Mouse (Mus musculus) G1E (cell line): ENCODE data around the gene Bcap31. TPM values are rescaled to one million over a fixed set of nuclear protein-coding genes. Genes with fewer than 3 reads are reported as not detected.

Experiments used
- ATAC-seq: 2 replicates; pipeline ENCODE4 v1.8.0; 2016; ENCODE audit warnings: mild to moderate bottlenecking; ENCODE audit not compliant: insufficient number of reproducible peaks, poor library complexity, low FRiP score, severe bottlenecking; ENCODE audit errors: extremely low read depth
- DNase-seq: peaks from one replicate; pipeline ENCODE4 v3.0.0; 2012; ENCODE audit warnings: low spot score
- H3K27me3 ChIP-seq: 2 replicates; pipeline ENCODE4 v1.6.1; 2012; ENCODE audit warnings: mild to moderate bottlenecking, low read length, inconsistent platforms; ENCODE audit not compliant: insufficient read depth
- H3K36me3 ChIP-seq: replicated peaks from 2 replicates; pipeline ENCODE3; 2012; ENCODE audit warnings: mild to moderate bottlenecking, inconsistent platforms
- H3K4me1 ChIP-seq: 2 replicates; pipeline ENCODE4 v1.6.1; 2012; ENCODE audit warnings: low read depth, low read length, inconsistent platforms, mixed read lengths; ENCODE audit not compliant: insufficient read depth
- H3K4me3 ChIP-seq: 2 replicates; pipeline ENCODE4 v1.5.1; 2012; ENCODE audit warnings: low read depth, mild to moderate bottlenecking, inconsistent platforms, low read length, moderate library complexity, mixed read lengths
- H3K9me3 ChIP-seq: replicated peaks from 2 replicates; pipeline ENCODE4 v1.6.1; 2012; ENCODE audit warnings: inconsistent platforms
- CTCF ChIP-seq: IDR thresholded peaks from 2 replicates; pipeline ENCODE4 v1.5.1; 2012; ENCODE audit warnings: low read depth, low read length, inconsistent platforms, mixed read lengths
- GATA1 ChIP-seq: IDR thresholded peaks from 2 replicates; pipeline ENCODE4 v1.6.1; 2012; ENCODE audit warnings: borderline replicate concordance, low read length, inconsistent platforms, mixed read lengths
- GATA2 ChIP-seq: IDR thresholded peaks from 2 replicates; pipeline ENCODE4 v1.6.1; 2012; ENCODE audit warnings: low read depth, low read length, inconsistent platforms, borderline replicate concordance
- POLR2AphosphoS5 ChIP-seq: IDR thresholded peaks from 2 replicates; pipeline ENCODE4 v1.6.1; 2012; ENCODE audit warnings: low read depth, low read length, inconsistent platforms; ENCODE audit not compliant: insufficient replicate concordance
- TAL1 ChIP-seq: conservative IDR thresholded peaks from 2 replicates; pipeline ENCODE4 v1.6.1; 2012; ENCODE audit warnings: low read depth, low read length, inconsistent platforms, mixed read lengths
- polyA plus RNA-seq: library from polyadenylated mRNA; stranded (reverse); fragments of >175 nt; gene quantifications from 2 replicates; pipeline ENCODE4 v1.2.3, GENCODE M21; 2012
- total RNA-seq, 2 experiments: library from RNA; stranded (forward) in 1 of 2; stranded (reverse) in 1 of 2; fragments of 200-1000 nt in 1 of 2; fragments of >200 nt in 1 of 2; fragmentation: Nextera tagmentation in 1 of 2; gene quantifications; 2 replicates each; pipeline ENCODE4 v1.2.3; 2014 to 2017

Gene Bcap31
- total and polyA plus RNA-seq, 3 experiments: 16.0 to 215 (median 98.4) TPM

DNA sequence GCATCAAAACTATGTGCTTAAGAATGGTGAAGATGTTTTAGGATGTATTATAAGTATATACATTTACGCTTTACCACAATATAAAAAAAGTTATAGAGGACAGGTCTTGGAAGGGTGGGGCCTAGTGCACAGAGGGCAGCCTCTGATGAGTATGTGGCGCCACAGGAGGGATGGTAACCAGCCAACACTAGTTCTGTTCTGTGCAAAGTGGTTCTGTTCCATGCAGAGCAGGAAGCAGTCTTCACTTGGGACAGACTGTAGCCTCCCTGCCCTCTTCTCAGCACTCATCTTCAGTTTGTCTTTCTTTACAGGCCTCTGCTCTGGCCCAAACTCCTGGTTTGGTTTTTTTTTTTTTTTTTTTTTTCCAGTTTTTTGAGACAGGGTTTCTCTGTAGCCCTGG, 31.8 kb downstream of the Bcap31 start:
- ATAC-seq: no peak
- H3K9me3 ChIP-seq: no peaks in the 10 kb centered on the region
- TF ChIP-seq GATA1 (no peak), CTCF (no peak), POLR2AphosphoS5 (no peak), TAL1 (no peak), GATA2 (no peak)
- DNase-seq: no peak
- no peaks in the 10 kb centered on the region for H3K4me1 ChIP-seq
- H3K4me3 ChIP-seq: no peak overlapping the region
- H3K27me3 ChIP-seq: no peaks in the 10 kb centered on the region
- peaks cover 97% of the 10 kb centered on the region for H3K36me3 ChIP-seq

DNA sequence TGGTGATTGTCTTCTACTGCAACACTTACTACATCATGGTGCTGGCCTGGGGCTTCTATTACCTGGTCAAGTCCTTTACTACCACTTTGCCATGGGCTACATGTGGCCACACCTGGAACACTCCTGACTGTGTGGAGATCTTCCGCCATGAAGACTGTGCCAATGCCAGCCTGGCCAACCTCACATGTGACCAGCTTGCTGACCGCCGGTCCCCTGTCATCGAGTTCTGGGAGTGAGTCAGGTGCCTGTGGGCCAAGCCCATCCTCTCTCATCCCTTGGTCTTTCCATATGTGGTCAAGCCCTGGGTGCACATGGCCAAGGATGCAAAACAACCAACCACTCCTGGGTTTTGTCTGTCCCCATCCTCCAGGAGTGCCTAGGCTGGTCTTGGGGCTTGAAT, 39.3 kb downstream of the Bcap31 start:
- peaks cover 16% of the 10 kb centered on the region for H3K4me1 ChIP-seq
- H3K27me3 ChIP-seq: peaks cover 13% of the 10 kb centered on the region; the same call in 1 of the 2 replicates
- DNase-seq (no peak), ATAC-seq (no peak)
- TF ChIP-seq CTCF (no peak), TAL1 (no peak), GATA1 (no peak), GATA2 (no peak), POLR2AphosphoS5 (no peak)
- H3K9me3 ChIP-seq: no peaks in the 10 kb centered on the region
- H3K4me3 ChIP-seq: no peak overlapping the region
- H3K36me3 ChIP-seq: peaks cover 39% of the 10 kb centered on the region

DNA sequence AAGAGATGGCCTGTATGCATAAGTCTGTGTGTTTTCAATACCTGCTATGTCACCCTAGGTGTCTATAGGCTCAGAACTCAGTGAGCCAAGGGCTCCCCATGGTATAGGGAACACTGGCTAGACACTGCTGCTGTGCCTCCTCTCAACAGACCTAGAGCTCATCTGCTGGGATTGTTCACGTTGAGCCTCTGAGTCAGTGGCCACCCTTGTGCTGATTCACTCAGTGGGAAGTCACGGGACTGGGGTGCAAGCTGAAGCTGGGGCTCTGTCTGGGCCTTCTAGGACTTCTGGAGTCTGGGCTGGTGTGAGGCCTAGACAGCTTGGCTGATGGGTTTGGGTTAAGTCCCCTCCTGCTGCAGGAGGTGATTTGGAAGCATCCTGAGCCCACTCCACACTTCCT, 40.7 kb downstream of the Bcap31 start:
- ATAC-seq: no peak; the same call in 1 of the 2 replicates
- DNase-seq: no peak
- Histone ChIP-seq H3K27me3 (peaks cover 13% of the 10 kb centered on the region; the same call in 1 of the 2 replicates), H3K4me3 (no peak overlapping the region), H3K9me3 (no peaks in the 10 kb centered on the region), H3K36me3 (peaks cover 26% of the 10 kb centered on the region), H3K4me1 (peaks cover 16% of the 10 kb centered on the region)
- TF ChIP-seq GATA2: no peak
- no peak for TF ChIP-seq CTCF
- no peak for TF ChIP-seq POLR2AphosphoS5
- TF ChIP-seq TAL1: no peak
- no peak for TF ChIP-seq GATA1

DNA sequence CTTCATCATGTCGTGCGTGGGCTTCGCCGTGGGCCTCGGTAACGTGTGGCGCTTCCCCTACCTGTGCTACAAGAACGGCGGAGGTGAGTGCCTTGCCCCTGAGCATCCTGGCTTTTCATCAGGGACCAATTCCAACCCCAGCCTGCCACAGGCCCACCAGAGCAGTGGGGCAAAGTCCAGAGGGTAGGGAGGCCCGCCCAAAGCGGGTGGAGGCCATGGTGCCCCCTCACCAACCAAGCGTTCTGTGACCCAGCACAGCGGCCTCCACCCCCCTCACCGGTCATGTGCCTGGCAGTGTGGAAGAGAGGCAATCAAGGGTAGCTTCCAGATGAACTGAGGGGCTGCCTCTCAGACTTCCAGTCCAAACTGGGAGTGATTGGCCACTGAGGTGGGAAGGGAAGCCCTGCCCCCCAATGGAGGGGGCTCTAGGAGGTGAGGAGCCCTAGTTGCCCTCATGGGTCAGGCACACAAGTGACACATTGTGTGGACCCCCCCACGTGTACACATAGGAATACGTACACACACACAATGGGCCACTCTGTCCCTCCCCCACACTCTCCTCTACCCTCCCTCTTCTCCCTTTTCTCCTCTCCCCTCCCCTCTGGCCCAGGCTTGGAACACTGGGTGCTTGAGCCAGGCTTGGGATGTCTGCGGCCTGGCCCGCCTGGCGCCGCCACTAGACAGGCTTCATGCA, 41.9 kb downstream of the Bcap31 start:
- Histone ChIP-seq H3K27me3 (peaks cover 13% of the 10 kb centered on the region; the same call in 1 of the 2 replicates), H3K9me3 (no peaks in the 10 kb centered on the region), H3K4me1 (peaks cover 16% of the 10 kb centered on the region), H3K36me3 (peaks cover 15% of the 10 kb centered on the region), H3K4me3 (peak overlapping the region; percentile 69; the same call in 1 of the 2 replicates)
- ATAC-seq (no peak), DNase-seq (no peak)
- TF ChIP-seq GATA1: no peak
- no peak for TF ChIP-seq POLR2AphosphoS5
- no peak for TF ChIP-seq GATA2
- TF ChIP-seq CTCF: no peak
- no peak for TF ChIP-seq TAL1

DNA sequence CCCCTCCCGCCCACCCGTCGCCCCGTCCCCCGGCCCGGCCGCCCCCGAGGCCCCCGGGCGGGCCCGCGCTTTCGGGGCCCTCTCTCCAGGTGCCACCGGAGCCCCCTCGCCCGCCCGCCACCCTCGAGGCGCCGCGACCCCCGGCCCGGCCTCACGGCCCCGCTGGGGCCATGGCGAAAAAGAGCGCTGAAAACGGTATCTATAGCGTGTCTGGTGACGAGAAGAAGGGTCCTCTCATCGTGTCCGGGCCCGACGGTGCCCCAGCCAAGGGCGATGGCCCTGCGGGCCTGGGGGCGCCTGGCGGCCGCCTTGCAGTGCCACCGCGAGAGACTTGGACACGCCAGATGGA, 42.4 kb downstream of the Bcap31 start:
- Histone ChIP-seq H3K4me3 (peak overlapping the region; percentile 69; the same call in 1 of the 2 replicates), H3K4me1 (peaks cover 16% of the 10 kb centered on the region), H3K36me3 (peaks cover 9% of the 10 kb centered on the region), H3K9me3 (no peaks in the 10 kb centered on the region), H3K27me3 (peaks cover 13% of the 10 kb centered on the region; the same call in 1 of the 2 replicates)
- ATAC-seq (no peak), DNase-seq (peak; percentile 18)
- TF ChIP-seq GATA1 (no peak), GATA2 (no peak), CTCF (no peak), TAL1 (no peak), POLR2AphosphoS5 (no peak)

DNA sequence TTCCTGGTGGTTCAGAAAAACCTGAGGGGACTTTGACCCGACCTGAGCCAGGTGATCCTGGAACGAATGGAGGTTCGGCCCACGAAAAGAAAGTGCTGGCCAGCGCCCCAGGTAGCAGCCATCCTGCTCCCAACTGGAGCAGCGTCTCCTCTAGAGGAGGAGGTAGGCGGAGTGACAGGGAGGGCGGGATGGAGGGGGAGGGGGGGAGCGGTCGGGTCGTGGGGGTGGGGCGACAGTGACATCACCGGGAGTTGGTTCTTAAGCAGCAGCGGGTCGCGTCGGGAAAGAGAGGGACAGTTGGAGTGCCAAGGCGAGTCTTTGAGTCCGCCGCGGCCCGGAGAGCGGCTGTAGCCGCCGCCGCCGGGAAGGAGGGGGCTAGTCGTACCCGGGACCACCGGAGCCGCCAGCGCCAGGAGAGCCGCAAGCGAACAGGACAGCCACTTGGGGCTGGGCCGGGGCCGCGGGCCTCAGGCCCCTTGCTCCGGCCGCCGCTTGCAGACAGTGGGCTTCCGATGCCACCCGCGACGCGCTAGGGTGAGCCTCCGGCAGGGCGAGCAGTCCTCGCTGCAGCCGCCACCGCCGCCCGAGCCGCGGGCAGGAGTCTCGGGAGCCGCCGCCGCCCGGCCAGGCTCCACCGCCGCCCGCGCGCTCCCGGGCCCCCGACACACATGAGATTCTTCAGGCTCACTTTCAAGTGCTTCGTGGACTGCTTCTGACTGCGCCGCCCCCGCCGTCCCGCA, 42.9 kb downstream of the Bcap31 start, which contains the start of gene Slc6a8:
Gene Slc6a8, plus strand, starts transcription at position 272 of the 740 bp plus-strand sequence.
- H3K36me3 ChIP-seq: peaks cover 7% of the 10 kb centered on the region
- TF ChIP-seq POLR2AphosphoS5: no peak
- TF ChIP-seq CTCF: no peak
- TF ChIP-seq GATA2: no peak
- no peak for TF ChIP-seq TAL1
- no peak for TF ChIP-seq GATA1
- H3K4me3 ChIP-seq: peak within 1 kb of the TSS; percentile 69
- ATAC-seq (no peak), DNase-seq (peak; percentile 48)
- H3K4me1 ChIP-seq: peaks cover 16% of the 10 kb centered on the region
- peaks cover 13% of the 10 kb centered on the region; the same call in 1 of the 2 replicates for H3K27me3 ChIP-seq
- H3K9me3 ChIP-seq: no peaks in the 10 kb centered on the region

DNA sequence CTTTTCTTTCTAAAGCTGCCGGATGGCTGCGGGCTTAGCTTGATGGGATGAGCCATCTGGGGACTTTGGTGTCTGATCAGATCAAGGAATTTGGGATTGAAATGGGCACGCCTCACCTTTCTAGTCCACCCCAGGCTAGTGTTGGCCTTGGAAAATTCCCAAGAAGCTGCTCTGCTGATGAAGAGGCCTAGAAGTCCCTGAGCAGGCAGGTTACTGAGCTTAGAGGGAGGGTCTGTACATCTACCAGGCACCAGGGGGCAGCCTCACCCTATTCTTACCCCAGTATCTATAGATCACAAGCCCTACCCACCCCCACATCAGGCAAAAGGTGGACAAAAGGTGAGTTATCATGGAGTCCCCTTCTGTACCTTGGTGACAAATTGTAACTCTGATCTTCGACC, 43.9 kb downstream of the Bcap31 start:
- Histone ChIP-seq H3K27me3 (peaks cover 13% of the 10 kb centered on the region; the same call in 1 of the 2 replicates), H3K36me3 (peaks cover 3% of the 10 kb centered on the region), H3K4me3 (no peak overlapping the region), H3K4me1 (peaks cover 16% of the 10 kb centered on the region), H3K9me3 (no peaks in the 10 kb centered on the region)
- peak; percentile 67 for ATAC-seq
- peak; percentile 30 for DNase-seq
- TF ChIP-seq CTCF (peak; percentile 14; the same call in 1 of the 2 replicates), POLR2AphosphoS5 (no peak)
